Mouse (Mus musculus) megakaryocyte, adult 5-6 weeks (primary cell): ENCODE results near the gene Hes5. TPM values are rescaled to one million over a fixed set of nuclear protein-coding genes. Genes with fewer than 3 reads are reported as not detected.

Source experiments
- ATAC-seq: 2 replicates; pipeline ENCODE4 v1.8.0; 2016; ENCODE audit warnings: mild to moderate bottlenecking, inconsistent platforms; ENCODE audit not compliant: poor library complexity, severe bottlenecking
- total RNA-seq, 2 experiments: library from RNA; stranded (forward) in 1 of 2; stranded (reverse) in 1 of 2; fragments of 153-499, 151-499 nt in 1 of 2; fragments of 221-1000, 200-1000 nt in 1 of 2; gene quantifications; 2 replicates each; pipeline versions ENCODE4 v1.2.3 to v1.2.4; 2015 to 2017

Gene Hes5
- total RNA-seq, 2 experiments from 2014 or later, result 0.25 TPM; not detected in 1

DNA sequence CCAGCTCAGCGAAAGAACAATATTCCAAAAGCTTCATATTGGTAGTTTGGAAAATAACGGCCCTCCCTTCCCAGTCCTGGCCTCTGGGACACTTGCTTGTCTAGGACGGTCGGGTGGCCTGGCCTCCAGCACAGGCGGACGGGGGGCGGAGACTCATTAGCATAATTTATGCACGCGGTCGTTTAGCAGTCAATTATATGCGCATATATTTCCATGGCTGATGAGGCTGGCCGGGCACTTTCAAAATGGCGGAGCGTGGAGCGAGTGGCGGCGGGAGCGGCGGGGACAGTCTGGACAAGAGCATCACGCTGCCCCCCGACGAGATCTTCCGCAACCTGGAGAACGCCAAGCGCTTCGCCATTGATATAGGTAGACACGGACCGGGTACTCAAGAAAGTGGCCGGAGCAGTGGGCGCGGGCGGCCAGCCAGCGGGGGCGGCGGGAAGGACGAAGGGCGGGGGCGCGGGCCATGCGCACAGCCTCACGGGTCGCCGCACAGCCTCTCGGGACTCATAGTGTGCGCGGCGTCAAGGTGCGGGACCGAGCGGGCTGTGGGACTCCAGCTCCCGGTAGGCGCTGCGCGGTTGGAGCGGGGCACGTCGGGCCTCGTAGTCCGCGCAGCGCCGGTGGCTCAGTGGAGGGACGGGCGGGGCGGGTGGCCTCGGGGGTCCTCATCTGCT, 3.3 kb downstream of the Hes5 start, which contains the start of gene Pank4:
Gene Pank4, plus strand, starts transcription at position 223 of the 680 bp plus-strand sequence.
- peak; percentile 78 for ATAC-seq

DNA sequence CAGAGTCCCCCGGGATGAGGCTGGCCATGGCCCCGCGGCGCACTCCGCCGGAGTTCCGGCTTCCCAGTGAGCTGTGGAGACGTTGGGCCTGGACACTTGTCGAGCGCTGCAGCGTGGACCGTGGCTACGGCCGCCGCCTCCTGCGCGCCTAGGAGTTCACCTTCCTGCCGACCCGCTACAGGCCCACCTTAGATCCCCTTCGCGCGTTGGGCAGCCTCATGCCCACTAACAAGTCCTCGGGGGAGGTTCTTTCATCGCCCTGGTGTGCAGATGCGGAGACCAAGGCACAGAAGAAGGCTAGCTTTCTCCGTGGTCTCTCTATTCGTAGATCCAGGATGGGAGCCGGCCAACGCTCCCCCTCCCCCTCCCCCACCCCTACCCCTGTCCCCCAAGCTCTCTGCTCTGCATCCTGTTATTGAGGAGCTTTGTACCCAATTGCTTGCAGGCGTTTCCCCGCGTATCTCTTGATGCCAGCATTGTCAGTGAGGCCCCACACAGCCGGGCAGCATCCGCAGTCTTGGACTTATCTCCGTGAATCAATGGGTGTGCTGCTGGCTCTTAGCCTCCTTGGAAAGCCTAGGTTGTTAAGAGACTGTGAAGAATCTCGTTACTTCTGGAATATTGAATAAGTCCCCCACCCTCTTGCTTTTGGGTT, 4.0 kb downstream of the Hes5 start:
- 0 out of 2 replicates have a peak, but pooled peaks have one; percentile 6 for ATAC-seq

DNA sequence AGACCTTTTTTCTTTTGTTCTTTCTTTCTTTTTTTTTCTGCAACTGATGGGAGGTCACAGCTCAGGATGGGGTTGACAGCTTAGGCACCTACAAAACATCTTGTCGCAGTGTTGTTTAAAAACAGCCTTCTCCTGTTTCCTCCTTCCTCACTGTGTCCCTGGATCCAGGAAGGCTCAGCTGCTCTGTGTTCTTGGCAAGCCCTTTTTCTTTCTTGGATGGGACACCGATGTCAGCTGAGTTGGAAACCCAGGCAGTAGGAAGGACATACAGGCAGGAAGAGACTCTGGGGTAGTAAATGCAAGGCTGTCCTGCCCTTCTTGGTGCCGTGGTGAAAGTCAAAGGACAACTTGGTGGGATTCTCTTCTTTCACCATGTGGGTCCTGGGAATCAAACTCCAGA, 5.1 kb downstream of the Hes5 start:
- no peak for ATAC-seq

DNA sequence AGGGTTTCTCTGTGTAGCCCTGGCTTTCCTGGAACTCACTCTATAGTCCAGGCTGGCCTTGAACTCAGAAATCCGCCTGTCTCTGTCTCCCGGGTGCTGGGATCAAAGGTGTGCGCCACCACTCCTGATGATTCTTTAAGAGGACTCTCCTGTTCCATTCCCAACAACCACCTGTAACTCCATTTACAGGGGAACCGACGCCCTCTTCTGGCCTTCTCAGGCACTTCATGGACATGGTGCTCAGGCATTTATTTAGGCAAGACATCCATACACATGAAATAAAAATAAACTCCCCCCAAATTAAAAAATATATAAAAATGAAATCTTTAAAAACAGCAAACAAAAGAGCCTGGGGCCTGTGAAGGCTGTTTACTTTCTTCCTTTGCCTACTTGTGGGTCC, 6.5 kb downstream of the Hes5 start:
- ATAC-seq, result no peak

DNA sequence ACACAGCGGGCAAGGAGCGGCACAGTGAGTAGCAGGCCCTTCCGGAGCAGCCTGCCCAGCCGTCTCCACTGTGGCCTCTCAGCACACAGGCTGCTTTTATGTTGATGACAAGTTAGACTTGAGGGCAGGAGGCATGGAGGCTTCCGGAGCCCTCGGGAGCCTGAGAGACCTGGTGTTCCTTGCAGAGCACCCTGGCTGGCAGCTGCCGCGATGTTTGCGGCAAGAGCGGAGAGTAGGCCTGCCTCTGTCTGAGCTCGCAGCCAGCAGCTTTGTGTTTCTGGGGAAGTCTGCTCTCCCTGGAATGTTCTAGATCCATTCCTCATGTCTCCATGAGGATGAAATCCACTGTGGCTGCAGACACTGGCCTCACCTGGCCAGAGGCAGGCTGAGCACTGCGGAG, 11.8 kb downstream of the Hes5 start:
- no peak for ATAC-seq

DNA sequence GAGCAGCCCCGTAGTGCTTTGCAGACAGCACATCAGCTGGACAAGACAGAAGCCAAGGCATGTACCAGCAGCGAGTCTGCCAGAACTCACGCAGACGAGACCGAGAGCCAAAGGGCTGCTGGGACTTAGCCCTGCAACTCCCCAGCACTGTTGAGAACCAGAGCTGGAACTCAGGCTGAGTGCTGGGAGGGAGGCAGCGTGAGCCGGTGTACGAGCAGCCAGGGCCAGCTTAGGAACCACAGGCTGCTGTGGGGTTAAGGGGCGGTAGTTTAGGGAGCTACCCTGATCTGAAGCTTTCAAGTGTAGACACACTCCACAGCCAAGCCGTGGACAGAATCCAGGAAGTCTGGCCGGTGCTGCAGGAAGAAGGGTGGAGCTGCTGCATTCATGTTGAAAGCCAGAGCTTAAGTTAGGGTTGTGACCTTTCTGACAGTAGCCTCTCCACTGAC, 13.5 kb downstream of the Hes5 start:
- ATAC-seq, result no peak

GRCm38 (mm10) chr4:154980110-154980509, 19.4 kb downstream of the Hes5 start:
- no peak for ATAC-seq

DNA sequence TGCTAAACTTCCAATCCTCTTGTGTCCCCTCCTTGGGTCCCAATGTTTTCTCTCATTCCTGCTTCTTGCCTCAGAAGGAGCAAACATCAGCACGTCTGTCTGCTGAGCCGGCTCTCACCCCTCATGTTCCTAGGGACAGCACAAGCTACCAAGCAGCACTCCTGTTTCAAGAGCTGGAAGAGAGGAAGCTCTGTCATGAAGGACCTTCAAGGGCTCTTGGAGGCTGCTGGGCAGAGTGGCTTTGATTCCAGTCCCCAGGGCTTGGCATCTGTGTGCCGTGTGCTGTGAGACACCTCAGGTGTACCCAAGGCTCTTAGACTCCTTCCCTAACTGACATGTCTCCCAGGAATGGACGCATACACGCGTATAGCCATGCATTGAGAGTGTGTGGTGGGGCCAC, 20.4 kb downstream of the Hes5 start:
- no peak for ATAC-seq

DNA sequence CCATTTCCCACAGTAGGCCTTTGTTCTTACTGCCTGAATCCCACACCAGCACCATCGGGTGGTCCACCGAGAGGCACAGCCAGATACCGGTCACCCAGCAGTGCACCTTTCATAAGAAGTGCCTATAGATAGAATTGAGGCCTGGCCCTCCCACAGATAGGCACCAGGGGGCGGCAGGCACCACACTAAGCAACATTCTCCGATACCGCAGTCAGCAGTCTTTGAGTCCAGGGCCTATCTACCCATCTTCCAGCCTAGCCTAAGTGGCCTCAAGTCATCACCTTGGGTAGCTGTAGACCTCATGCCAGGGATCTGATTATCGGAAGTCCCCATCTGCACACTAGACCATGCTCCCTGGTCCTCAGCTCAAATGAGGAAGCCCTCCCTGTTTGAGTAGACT, 20.8 kb downstream of the Hes5 start:
- ATAC-seq, result peak; percentile 66

DNA sequence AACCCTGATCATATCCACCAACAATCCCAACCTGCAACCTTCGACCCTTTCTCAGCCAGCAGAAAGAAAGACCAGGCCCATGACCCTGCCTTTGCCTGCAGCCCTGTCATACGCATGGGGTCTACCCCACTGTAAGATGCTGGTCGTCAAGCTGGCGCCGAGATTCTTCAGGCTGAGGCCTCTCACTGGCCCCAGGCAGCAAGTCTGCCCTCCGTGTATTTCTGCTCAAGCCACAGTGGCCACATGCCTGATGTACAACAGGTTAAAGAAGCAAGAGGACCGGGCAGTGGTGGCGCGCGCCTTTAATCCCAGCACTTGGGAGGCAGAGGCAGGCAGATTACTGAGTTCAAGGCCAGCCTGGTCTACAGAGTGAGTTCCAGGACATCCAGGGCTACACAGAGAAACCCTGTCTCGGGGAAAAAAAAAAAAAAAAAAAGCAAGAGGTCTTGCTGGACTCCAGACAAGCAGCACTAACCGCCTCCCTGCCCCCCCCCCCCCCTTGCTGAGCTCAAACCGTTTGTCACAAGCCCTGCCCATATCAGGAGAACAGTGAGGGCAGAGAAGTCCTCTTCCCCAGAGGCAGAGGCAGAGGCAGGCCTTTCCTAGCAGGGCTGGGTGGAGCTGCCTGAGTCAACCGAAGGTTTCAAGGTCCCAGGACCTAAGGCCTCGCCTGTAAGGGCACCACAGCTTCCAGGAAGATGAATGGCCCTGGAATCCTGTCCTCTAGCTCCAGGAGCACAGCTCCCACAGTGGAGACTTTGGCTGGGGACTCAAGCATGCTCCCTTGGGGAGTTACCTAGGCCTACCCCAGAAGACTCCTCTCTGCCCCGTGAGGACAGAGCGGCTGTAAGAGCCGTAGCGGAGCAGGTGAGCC, 21.8 kb downstream of the Hes5 start:
- no peak for ATAC-seq

- ATAC-seq, result no peak
Measured at GRCm38 (mm10) chr4:154983767-154984166, 23.0 kb downstream of the Hes5 start.

- no peak for ATAC-seq
Measured at GRCm38 (mm10) chr4:154985151-154985777, 24.5 kb downstream of the Hes5 start.

DNA sequence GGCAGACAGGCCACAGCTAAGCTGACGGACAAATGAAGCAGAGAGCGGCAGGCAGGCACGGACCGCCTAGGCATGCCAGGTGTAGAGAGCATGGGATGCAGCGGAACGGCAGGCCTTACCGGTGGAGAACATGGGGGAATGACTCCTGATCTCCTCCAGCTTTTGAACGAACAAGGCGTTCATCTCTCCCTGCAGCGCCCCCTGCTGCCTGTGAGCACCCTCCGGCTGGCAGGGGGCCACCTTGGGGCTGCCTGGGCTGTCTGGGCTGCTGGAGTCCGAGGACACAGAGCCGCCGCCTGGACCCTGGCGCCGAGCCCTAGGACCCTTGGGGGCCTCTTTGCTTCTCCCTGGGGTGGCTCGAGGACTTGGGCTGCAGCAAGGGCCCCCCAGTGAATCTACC, 25.4 kb downstream of the Hes5 start:
- ATAC-seq, result peak; percentile 69

- ATAC-seq, result no peak
Measured at GRCm38 (mm10) chr4:154986750-154987149, 26.0 kb downstream of the Hes5 start.

- ATAC-seq, result no peak
Measured at GRCm38 (mm10) chr4:154994876-154995275, 34.2 kb downstream of the Hes5 start.

- ATAC-seq, result no peak
Measured at GRCm38 (mm10) chr4:154996572-154997154, 35.9 kb downstream of the Hes5 start.

DNA sequence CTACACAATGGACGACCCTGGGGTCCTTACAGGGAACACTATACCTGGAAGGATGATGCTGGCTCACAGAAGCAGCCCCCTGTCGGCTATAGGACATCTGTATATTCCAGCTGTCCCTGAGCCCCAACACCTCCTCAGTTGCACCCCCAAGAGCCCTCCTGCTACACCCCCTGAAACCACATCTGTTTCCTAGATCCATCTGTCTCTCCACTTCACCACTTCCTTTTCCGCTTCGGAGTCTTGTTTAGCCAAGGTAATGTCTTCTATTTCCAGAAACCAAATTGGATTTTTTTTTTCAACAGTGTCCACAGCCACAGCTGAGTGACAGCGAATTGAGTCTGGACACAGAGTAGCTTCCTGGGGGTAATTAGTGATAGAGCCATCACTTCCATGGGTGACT, 38.7 kb downstream of the Hes5 start:
- no peak for ATAC-seq

GRCm38 (mm10) chr4:155005278-155005677, 44.6 kb downstream of the Hes5 start:
- ATAC-seq, result no peak

DNA sequence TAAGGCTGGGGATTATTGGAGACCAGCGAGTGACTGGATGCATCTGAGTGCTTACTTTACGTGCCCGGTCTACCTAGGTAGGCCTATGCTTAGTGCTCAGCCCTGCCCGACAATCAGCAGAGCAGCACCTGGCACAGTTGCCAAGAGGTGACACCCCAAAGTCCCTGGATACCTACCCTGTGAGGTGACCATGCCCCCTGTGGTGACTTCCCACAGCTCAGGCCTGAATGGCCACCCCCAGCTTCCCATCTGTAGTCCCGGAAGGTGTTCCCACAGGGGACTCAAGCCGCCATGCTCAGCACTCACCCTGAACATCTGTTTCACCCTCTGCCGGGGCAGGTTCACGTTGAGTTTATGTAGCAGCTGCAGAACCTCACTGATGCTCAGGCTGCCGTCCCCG, 45.6 kb downstream of the Hes5 start:
- no peak for ATAC-seq

DNA sequence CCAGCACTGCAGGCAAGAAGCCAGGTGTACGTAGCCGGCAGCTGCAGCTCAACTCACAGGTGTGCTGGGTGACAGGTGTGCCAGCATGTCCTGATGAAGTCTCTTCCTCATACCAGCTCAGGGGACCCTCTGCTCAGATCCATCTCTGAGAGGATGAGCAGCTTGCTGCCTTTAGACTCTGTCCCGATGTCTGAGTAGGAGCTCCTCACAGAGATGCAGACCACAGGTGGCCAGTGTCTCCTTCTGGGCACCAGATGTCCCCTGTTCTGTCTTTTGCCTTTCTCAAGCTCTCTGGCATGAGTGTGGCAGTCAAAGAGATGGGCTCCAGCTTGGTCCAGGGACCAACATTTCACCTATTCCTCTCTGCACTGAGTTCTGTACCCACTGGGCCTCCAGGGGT, 46.9 kb downstream of the Hes5 start:
- ATAC-seq, result no peak

DNA sequence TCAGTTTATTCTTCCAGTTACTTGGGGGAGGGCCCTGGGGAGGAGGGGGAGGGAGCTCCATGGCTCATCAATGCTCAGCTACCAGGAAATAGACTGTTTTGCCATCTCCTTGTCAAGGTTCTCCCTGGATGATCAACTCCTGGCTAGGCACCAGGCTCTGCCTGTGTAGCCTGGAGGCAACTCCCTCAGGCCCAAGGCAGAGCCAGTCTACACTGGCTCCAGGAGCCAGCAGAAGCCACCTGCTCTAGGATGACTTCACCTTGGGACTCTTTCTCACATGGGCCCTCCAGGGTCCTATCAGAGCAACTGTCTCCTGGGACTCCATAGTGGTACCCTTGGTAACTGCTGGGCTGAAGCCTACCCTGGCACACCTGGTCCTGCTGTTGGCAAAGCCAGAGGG, 47.4 kb downstream of the Hes5 start:
- ATAC-seq, result no peak
